Mouse (Mus musculus): ENCODE data around the gene Bbs9. TPM values are rescaled to one million over a fixed set of nuclear protein-coding genes. Genes with fewer than 3 reads are reported as not detected.

Gene Bbs9
- total RNA-seq, 2 experiments from 2014 or later = 21.0 to 21.1 TPM

- DNase-seq (ENCODE audit: low spot score in 2 of 2) = no peak
Measured at GRCm38 (mm10) chr9:22619245-22619644, 143.7 kb downstream of the Bbs9 start.

GRCm38 (mm10) chr9:22624966-22625365, 149.5 kb downstream of the Bbs9 start:
- no peak for DNase-seq (ENCODE audit: low spot score in 2 of 2)

- DNase-seq (ENCODE audit: low spot score in 2 of 2) = no peak
Measured at GRCm38 (mm10) chr9:22626014-22626413, 150.5 kb downstream of the Bbs9 start.

GRCm38 (mm10) chr9:22627912-22628311, 152.4 kb downstream of the Bbs9 start:
- DNase-seq (ENCODE audit: low spot score in 2 of 2) = no peak

GRCm38 (mm10) chr9:22632800-22633485, 157.4 kb downstream of the Bbs9 start:
- no peak for DNase-seq (ENCODE audit: low spot score in 2 of 2)

GRCm38 (mm10) chr9:22638502-22638901, 163.0 kb downstream of the Bbs9 start:
- no peak for DNase-seq (ENCODE audit: low spot score in 2 of 2)

GRCm38 (mm10) chr9:22640683-22641431, 165.3 kb downstream of the Bbs9 start:
- DNase-seq (ENCODE audit: low spot score in 2 of 2) = no peak

- DNase-seq (ENCODE audit: low spot score in 2 of 2) = no peak
Measured at GRCm38 (mm10) chr9:22645844-22646390, 170.4 kb downstream of the Bbs9 start.

- DNase-seq (ENCODE audit: low spot score in 2 of 2) = no peak
Measured at GRCm38 (mm10) chr9:22646461-22646860, 170.9 kb downstream of the Bbs9 start.

- DNase-seq (ENCODE audit: low spot score in 2 of 2) = no peak
Measured at GRCm38 (mm10) chr9:22648163-22648562, 172.6 kb downstream of the Bbs9 start.

- DNase-seq (ENCODE audit: low spot score in 2 of 2) = no peak
Measured at GRCm38 (mm10) chr9:22649606-22650005, 174.1 kb downstream of the Bbs9 start.

- no peak for DNase-seq (ENCODE audit: low spot score in 2 of 2)
Measured at GRCm38 (mm10) chr9:22650781-22651180, 175.3 kb downstream of the Bbs9 start.

GRCm38 (mm10) chr9:22651619-22652018, 176.1 kb downstream of the Bbs9 start:
- no peak for DNase-seq (ENCODE audit: low spot score in 2 of 2)

GRCm38 (mm10) chr9:22654726-22655393, 179.3 kb downstream of the Bbs9 start:
- DNase-seq (ENCODE audit: low spot score in 2 of 2) = no peak

GRCm38 (mm10) chr9:22657216-22657615, 181.7 kb downstream of the Bbs9 start:
- DNase-seq (ENCODE audit: low spot score in 2 of 2) = no peak

GRCm38 (mm10) chr9:22665155-22665554, 189.6 kb downstream of the Bbs9 start:
- no peak for DNase-seq (ENCODE audit: low spot score in 2 of 2)

- no peak for DNase-seq (ENCODE audit: low spot score in 2 of 2)
Measured at GRCm38 (mm10) chr9:22672937-22673336, 197.4 kb downstream of the Bbs9 start.

- DNase-seq (ENCODE audit: low spot score in 2 of 2) = no peak
Measured at GRCm38 (mm10) chr9:22677132-22677829, 201.8 kb downstream of the Bbs9 start.

GRCm38 (mm10) chr9:22677997-22678396, 202.5 kb downstream of the Bbs9 start:
- no peak for DNase-seq (ENCODE audit: low spot score in 2 of 2)

- DNase-seq (ENCODE audit: low spot score in 2 of 2) = no peak
Measured at GRCm38 (mm10) chr9:22678496-22678895, 203.0 kb downstream of the Bbs9 start.

GRCm38 (mm10) chr9:22679485-22679884, 204.0 kb downstream of the Bbs9 start:
- no peak for DNase-seq (ENCODE audit: low spot score in 2 of 2)

Measured in adrenal gland, postnatal 4 days (tissue).